Mouse (Mus musculus) forebrain, postnatal 0 days (tissue): Measurements from ENCODE around the gene Fam107b. TPM values are rescaled to one million over a fixed set of nuclear protein-coding genes. Genes with fewer than 3 reads are reported as not detected.

Source experiments
- ATAC-seq: fragments of 200-750 bp; cut with Nextera tagmentation; 2 replicates; pipeline ENCODE4 v1.8.0; 2017; ENCODE audit warnings: mild to moderate bottlenecking, moderate library complexity
- DNase-seq: peaks from one replicate; pipeline ENCODE4 v3.0.0-alpha.2; 2015
- H3K27ac ChIP-seq: fragments of 300-500 bp; sonication (generic); 2 replicates; pipeline ENCODE4 v1.5.1; 2014; ENCODE audit warnings: low read depth, mild to moderate bottlenecking, antibody characterized with exemption, low read length, moderate library complexity, mixed read lengths
- H3K27me3 ChIP-seq: fragments of 300-500 bp; sonication (generic); 2 replicates; pipeline ENCODE4 v1.6.1; 2014; ENCODE audit warnings: mild to moderate bottlenecking, low read length, mixed read lengths; ENCODE audit not compliant: insufficient read depth
- H3K36me3 ChIP-seq: fragments of 300-500 bp; sonication (generic); 2 replicates; pipeline ENCODE4 v1.6.1; 2014; ENCODE audit warnings: mild to moderate bottlenecking, moderate library complexity; ENCODE audit not compliant: insufficient read depth
- H3K4me1 ChIP-seq: fragments of 300-500 bp; sonication (generic); 2 replicates; pipeline ENCODE4 v1.6.1; 2014; ENCODE audit warnings: antibody characterized with exemption; ENCODE audit not compliant: insufficient read depth
- H3K4me2 ChIP-seq: fragments of 300-500 bp; sonication (generic); 2 replicates; pipeline ENCODE4 v1.6.1; 2014; ENCODE audit warnings: low read depth, mild to moderate bottlenecking, moderate library complexity
- H3K4me3 ChIP-seq: fragments of 300-500 bp; sonication (generic); 2 replicates; pipeline ENCODE4 v1.5.1; 2014; ENCODE audit warnings: low read depth, low read length, mixed read lengths
- H3K9ac ChIP-seq: fragments of 300-500 bp; sonication (generic); 2 replicates; pipeline ENCODE4 v1.6.1; 2014; ENCODE audit warnings: mild to moderate bottlenecking
- H3K9me3 ChIP-seq: fragments of 300-500 bp; sonication (generic); 2 replicates; pipeline ENCODE4 v1.6.1; 2016; ENCODE audit warnings: low read length
- CTCF ChIP-seq: sonication (generic); IDR thresholded peaks from 2 replicates; pipeline ENCODE4 v1.5.1; 2016; ENCODE audit warnings: antibody characterized with exemption, control low read depth, low read depth
- WGBS: fragments of 180-500 bp; shearing (Covaris S2); extraction: QIAGEN DNeasy Blood & Tissue Kit; methylation state at CpG from one replicate; pipeline ENCODE4 v1.1.7; 2014; 5-methylcytosine and 5-hydroxymethylcytosine counted together
- polyA plus RNA-seq: library from polyadenylated mRNA; unstranded; fragments of >200 nt; fragmentation: Nextera tagmentation; extraction: Ambion mirVana; gene quantifications from 2 replicates; pipeline ENCODE4 v1.2.1, GENCODE M21; 2015
- total RNA-seq: library from RNA; depleted of rRNA; stranded (reverse); fragments of >200 nt; gene quantifications from 2 replicates; pipeline ENCODE4 v1.2.3, GENCODE M21; 2014

The Fam107b gene
- total and polyA plus RNA-seq, 2 experiments from 2014 or later = 31.2 to 63.4 TPM

- H3K4me3 ChIP-seq = no peak overlapping the region
- H3K27ac ChIP-seq = no peak overlapping the region
- no peaks in the 10 kb centered on the region for H3K27me3 ChIP-seq
- H3K36me3 ChIP-seq = no peaks in the 10 kb centered on the region
- TF ChIP-seq CTCF = no peak
- DNase-seq (peak; percentile 15), ATAC-seq (peak; percentile 53; the same call in 1 of the 2 replicates)
- H3K4me2 ChIP-seq = no peak overlapping the region
- H3K9ac ChIP-seq = no peak overlapping the region
- H3K4me1 ChIP-seq = no peaks in the 10 kb centered on the region
- H3K9me3 ChIP-seq = no peaks in the 10 kb centered on the region
- 63% methylated on average over 3 of the region's 3 CpGs for WGBS
Observed at GRCm38 (mm10) chr2:3585231-3585783, 15.0 kb downstream of the Fam107b start.

- Histone ChIP-seq H3K27ac (no peak overlapping the region), H3K4me2 (no peak overlapping the region), H3K9ac (no peak overlapping the region), H3K36me3 (no peaks in the 10 kb centered on the region), H3K9me3 (no peaks in the 10 kb centered on the region), H3K4me1 (no peaks in the 10 kb centered on the region), H3K27me3 (no peaks in the 10 kb centered on the region), H3K4me3 (no peak overlapping the region)
- no peak for TF ChIP-seq CTCF
- 86% methylated on average over 6 of the region's 6 CpGs for WGBS
- ATAC-seq (no peak), DNase-seq (no peak)
Observed at GRCm38 (mm10) chr2:3590086-3590915, 20.0 kb downstream of the Fam107b start.

- H3K27ac ChIP-seq = no peak overlapping the region
- no peaks in the 10 kb centered on the region for H3K36me3 ChIP-seq
- H3K4me3 ChIP-seq = no peak overlapping the region
- H3K9me3 ChIP-seq = no peaks in the 10 kb centered on the region
- H3K4me1 ChIP-seq = no peaks in the 10 kb centered on the region
- no peak for ATAC-seq
- no peak overlapping the region for H3K4me2 ChIP-seq
- no peaks in the 10 kb centered on the region for H3K27me3 ChIP-seq
- no peak overlapping the region for H3K9ac ChIP-seq
- DNase-seq = no peak
- 87% methylated on average over 1 of the region's 1 CpGs for WGBS
- TF ChIP-seq CTCF = no peak
Observed at GRCm38 (mm10) chr2:3590916-3591197, 20.6 kb downstream of the Fam107b start.

- no peak overlapping the region for H3K4me3 ChIP-seq
- no peak overlapping the region for H3K4me2 ChIP-seq
- ATAC-seq (no peak), DNase-seq (no peak)
- H3K9me3 ChIP-seq = no peaks in the 10 kb centered on the region
- H3K4me1 ChIP-seq = no peaks in the 10 kb centered on the region
- no peaks in the 10 kb centered on the region for H3K27me3 ChIP-seq
- TF ChIP-seq CTCF = no peak
- no peak overlapping the region for H3K9ac ChIP-seq
- H3K36me3 ChIP-seq = no peaks in the 10 kb centered on the region
- H3K27ac ChIP-seq = no peak overlapping the region
- 70% methylated on average over 2 of the region's 2 CpGs for WGBS
Observed at GRCm38 (mm10) chr2:3594663-3595318, 24.5 kb downstream of the Fam107b start.

DNA sequence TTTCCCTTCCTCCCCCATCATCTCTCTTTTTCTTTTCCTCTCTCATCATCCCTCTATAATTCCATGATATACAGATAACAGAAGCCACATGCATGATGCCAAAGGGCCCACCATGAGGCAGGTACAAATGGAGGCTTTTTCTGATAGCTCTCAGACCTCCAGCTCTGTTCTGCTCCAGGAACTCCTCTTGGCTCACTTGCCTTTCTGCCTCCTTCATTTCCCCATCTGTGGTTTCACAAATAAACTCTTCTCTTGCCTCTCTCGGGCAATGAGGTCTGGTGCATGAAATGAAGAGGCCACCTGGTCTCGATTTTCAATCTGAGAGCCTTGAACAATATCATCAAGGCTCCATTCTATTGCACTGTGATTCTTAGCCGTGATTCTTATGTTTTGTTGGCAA lies 30.1 kb downstream of the Fam107b start:
- H3K4me3 ChIP-seq = no peak overlapping the region
- ATAC-seq (no peak), DNase-seq (no peak)
- H3K27ac ChIP-seq = no peak overlapping the region
- no peaks in the 10 kb centered on the region for H3K27me3 ChIP-seq
- H3K9ac ChIP-seq = no peak overlapping the region
- H3K4me2 ChIP-seq = no peak overlapping the region
- WGBS = 55% methylated on average over 3 of the region's 3 CpGs
- no peaks in the 10 kb centered on the region for H3K9me3 ChIP-seq
- no peaks in the 10 kb centered on the region for H3K4me1 ChIP-seq
- TF ChIP-seq CTCF = no peak
- H3K36me3 ChIP-seq = no peaks in the 10 kb centered on the region

DNA sequence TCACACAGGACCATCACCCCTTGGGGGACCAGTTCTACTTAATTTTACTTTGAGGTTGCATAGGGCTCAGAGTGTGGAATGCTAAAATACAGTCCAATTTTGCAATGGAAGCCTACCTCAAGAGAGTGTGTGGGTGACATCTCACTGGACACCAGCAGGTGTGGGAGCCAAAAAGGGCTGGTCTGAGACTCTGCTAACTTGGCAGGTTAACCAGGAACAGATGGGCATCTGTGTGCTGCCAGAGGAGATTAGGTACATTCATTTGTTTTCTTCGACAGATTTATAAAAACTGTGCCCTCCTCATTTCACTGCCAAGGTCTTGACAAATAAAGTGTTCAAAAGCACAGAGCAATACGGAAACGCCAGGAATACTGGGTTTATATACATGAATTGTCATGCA lies 32.3 kb downstream of the Fam107b start:
- DNase-seq (no peak), ATAC-seq (no peak)
- Histone ChIP-seq H3K27me3 (no peaks in the 10 kb centered on the region), H3K9me3 (no peaks in the 10 kb centered on the region), H3K27ac (no peak overlapping the region), H3K36me3 (no peaks in the 10 kb centered on the region), H3K9ac (no peak overlapping the region), H3K4me2 (no peak overlapping the region), H3K4me3 (no peak overlapping the region), H3K4me1 (no peaks in the 10 kb centered on the region)
- 65% methylated on average over 3 of the region's 3 CpGs for WGBS
- no peak for TF ChIP-seq CTCF

DNA sequence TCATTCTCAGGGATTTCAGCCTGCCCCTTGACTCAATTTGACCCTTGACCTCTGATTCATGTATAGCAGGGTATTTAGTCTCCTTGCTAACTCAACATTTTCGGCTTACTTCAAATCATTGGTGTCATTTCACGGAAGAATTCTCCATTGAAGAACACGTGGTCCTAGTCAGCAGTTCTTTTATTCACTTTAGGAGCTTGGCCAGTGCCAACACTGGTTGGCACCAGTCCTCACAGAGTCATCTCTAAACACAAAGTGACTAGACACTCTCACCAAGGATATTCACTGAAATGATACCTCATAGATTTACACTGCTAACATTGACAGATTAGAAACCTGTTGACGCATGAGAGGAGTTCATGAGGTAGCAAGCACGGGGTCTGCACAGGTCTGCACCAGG lies 32.9 kb downstream of the Fam107b start:
- H3K4me2 ChIP-seq = no peak overlapping the region
- no peaks in the 10 kb centered on the region for H3K36me3 ChIP-seq
- no peaks in the 10 kb centered on the region for H3K4me1 ChIP-seq
- DNase-seq (no peak), ATAC-seq (no peak)
- TF ChIP-seq CTCF = no peak
- no peak overlapping the region for H3K9ac ChIP-seq
- WGBS = 80% methylated on average over 5 of the region's 5 CpGs
- no peak overlapping the region for H3K4me3 ChIP-seq
- H3K9me3 ChIP-seq = no peaks in the 10 kb centered on the region
- H3K27me3 ChIP-seq = no peaks in the 10 kb centered on the region
- no peak overlapping the region for H3K27ac ChIP-seq
